Mouse (Mus musculus) gastrocnemius, postnatal 10 days (tissue): ENCODE data around the gene Matn3. TPM values are rescaled to one million over a fixed set of nuclear protein-coding genes. Genes with fewer than 3 reads are reported as not detected.
A peak's percentile ranks its signal among the peaks of the same experiment; 100 is the strongest.

Experiments
- DNase-seq: peaks from one replicate; pipeline ENCODE4 v3.0.0; 2021; ENCODE audit warnings: mixed read lengths
- total RNA-seq, 2 experiments: library from RNA; stranded (reverse); gene quantifications; 2 replicates each; pipeline ENCODE4 v1.2.3; 2021

Matn3 gene
- total RNA-seq, 2 experiments from 2014 or later: 0.54 to 0.92 TPM

DNA sequence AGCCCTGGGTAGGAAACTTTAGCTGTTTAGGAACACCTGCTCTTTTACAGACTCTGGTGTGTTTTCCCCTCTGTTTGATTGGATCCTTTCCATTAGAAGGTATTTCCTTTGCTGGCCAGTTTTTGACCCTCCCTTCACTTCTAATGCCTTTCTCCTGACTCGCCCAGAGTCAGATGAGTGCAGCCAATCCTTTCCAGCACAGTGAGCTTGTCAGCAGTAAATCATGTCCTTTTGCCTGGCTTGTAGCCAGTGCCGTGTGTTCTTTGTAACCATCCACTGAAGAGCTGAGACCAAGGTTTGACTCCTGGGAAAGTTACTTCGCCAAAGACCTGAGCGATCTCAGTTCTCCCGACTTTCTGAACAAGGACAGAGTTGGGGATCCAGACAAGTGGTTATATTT, 12.4 kb upstream of the Matn3 start:
- DNase-seq: peak; percentile 14

GRCm38 (mm10) chr12:8936210-8936609, 11.5 kb upstream of the Matn3 start:
- peak; percentile 26 for DNase-seq

DNA sequence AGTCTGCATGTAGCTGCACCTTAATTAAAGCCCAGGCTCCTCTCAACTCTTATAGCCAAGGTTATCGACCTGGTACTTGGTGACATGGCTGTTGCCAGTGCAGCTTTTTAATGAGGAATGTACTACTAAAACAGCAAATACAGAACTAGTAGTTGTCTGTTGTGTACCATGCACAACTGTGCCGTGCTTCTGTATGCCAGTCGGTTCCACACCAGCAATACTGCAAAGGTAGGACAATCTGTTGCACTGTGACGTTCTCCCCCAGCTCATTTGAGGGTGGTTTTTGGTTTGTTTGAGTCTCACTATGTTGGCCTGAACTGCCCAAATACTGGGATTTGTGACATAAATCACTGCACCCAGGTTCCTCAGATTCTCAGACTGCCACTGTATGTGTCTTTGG, 8.2 kb upstream of the Matn3 start:
- DNase-seq: no peak

- no peak for DNase-seq
Measured at GRCm38 (mm10) chr12:8940011-8941005, 7.4 kb upstream of the Matn3 start.

GRCm38 (mm10) chr12:8941131-8941615, 6.6 kb upstream of the Matn3 start:
- no peak for DNase-seq

DNA sequence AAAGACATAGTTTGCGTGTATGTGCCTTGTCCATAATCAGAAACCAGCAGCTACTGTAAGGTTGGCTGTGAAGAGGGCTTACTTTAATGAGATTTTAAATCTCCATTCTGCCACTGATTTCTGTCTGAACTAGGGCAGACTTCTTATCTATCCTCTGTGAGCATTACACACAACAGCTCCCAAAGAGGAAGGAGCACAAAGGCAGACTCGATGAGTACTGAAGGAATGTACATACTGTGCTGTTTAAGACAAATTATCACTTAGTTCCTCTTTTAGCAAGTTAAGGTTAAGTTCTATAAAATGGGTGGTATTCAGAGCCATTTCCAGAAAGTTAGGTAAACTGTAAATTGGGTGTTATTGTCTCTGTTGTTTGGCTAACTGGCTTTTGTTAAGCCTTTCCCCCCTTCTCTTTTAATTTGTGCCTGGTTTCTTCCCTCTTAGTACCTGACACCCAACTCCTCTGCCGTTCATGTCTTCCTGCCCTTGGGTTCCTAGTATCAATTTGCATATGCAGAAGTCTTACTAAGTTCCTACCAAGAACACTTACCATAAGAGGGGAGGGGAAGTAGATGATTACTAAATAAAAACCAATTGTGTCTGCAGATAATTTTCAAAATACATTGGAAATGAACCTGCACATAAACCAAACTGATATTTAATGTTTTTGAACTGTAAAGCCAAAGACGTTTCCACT, 5.9 kb upstream of the Matn3 start:
- no peak for DNase-seq

DNA sequence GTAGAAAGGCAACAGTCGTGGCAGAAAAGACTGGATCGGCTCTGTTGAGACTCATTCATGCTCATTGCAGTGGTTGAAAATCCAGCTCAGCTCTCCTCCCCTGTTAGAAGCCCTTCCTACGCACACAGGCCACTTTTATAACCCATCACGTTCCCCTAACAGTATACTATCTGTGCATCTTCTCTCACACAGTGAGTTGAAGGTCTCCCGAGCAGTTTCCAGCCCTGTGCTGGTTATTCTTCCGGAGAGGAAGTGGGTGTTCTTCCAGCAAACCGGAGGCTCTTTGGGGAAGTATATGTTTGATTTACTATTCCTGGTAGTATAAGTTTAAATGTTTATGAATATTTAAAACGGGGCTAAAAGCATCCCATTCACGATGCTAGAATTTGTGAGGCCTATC, 566 bp upstream of the Matn3 start:
- no peak for DNase-seq

- DNase-seq: no peak
Measured at GRCm38 (mm10) chr12:8953136-8953535, 5.4 kb downstream of the Matn3 start.

GRCm38 (mm10) chr12:8954161-8954561, 6.4 kb downstream of the Matn3 start:
- no peak for DNase-seq

DNA sequence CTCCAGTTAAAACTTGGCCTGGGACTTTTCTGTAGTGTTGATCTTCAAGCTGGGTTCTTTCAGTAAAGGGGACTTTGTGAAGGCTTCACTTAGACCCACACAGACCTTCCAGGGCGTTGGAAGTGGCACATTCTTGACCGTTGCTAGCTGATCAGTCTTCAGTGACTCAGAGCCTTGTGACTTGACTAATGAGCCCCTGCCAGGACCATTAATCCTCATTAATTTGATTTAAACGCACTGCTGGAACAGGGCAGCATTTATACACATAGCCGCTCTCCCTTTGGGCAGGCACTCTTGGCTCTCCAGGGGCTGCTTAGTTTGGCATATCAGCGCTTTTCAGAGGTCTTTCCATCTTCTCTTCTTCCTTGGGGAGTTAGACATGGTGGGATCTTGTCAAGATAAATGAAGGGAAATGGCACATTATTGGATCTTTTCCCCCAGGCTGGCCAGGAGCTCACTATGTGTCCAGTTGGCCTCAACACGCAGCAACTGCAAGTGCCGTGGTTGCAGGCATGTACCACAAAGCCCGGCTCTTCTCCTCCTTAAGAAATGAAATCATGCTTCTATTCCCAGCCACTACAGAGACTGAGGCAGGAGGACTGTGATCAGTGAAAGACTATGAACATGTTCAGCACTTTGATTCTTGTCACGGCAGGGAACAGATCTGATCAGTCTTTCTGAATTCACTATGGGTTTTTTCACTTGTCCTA, 14.0 kb downstream of the Matn3 start:
- no peak for DNase-seq

- peak; percentile 50 for DNase-seq
Measured at GRCm38 (mm10) chr12:8969828-8970227, 22.1 kb downstream of the Matn3 start.

DNA sequence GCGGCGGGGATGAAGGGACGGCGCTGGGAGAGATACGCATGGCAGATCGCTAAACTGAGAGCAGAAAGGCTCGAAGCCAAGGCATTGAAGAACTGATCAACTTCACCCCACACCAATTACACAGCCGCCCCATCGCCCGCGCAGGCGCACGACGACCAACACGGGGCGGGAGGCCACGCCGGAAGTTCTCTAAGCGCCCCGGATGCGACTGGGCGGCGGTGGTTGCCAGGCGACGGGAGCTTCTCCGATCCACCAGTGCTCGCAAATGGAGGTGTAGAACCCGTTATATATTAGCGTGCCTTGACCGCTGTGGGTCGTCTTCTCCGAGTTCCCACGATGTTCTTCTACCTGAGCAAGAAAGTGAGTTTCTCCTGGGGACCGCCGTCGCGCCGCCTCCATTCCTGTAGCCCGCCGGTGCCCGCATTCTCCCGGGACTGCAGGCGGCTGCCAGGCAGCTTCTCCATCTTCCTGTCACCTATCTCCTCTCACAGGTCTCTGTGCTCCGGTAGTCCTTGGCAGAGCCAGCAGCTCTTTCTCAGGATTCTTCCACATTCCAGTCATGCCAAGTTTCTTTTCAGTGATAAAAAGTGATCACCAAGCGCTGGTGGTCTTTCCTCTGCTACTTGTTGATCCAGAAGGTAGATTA, 26.2 kb downstream of the Matn3 start, which contains the start of gene Wdr35:
Gene Wdr35 (plus strand): TSS at position 73 of the 646 bp plus-strand sequence.
- peak; percentile 92 for DNase-seq

GRCm38 (mm10) chr12:8975076-8975475, 27.3 kb downstream of the Matn3 start:
- no peak for DNase-seq

DNA sequence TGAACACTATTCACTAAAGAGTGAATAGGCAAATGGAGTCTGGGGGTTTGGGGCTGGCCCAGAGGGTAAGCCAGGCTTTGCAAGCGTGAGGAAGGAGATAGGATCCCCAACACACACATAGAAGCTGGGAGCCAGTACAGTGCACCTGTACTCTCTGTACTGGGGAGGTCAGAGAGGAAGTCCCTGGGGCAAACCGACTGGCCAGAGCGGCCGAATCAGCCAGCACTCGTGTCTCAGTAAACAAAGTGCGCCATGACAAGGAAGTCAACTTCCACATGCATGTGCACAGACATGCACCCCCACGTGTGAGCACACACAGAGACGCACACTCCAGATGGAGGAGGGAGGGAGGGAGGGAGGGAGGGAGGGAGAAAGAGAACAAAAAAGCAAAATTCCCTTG, 45.5 kb downstream of the Matn3 start:
- no peak for DNase-seq

- DNase-seq: no peak
Measured at GRCm38 (mm10) chr12:8998318-8998717, 50.6 kb downstream of the Matn3 start.

GRCm38 (mm10) chr12:9002038-9002648, 54.4 kb downstream of the Matn3 start:
- DNase-seq: peak; percentile 36

GRCm38 (mm10) chr12:9007146-9007545, 59.4 kb downstream of the Matn3 start:
- DNase-seq: no peak

DNA sequence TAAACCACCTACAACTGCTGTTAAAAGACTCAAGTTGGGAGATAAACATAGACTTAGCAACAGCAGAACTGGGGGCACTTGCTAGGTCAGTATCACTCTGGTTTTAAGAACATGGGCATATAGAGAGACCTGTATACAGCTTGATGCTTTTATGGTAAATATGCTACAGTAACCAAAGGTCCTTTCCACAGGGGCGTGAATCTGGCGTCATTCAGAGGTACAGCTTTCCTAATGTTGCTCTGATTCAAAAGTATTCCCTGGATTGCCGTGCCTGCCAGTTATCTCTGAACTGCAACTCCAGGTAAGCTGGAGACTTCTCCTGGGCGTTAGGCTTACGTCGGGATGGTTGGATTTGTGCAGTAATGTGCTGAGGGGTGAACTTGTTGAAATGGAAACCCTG, 60.1 kb downstream of the Matn3 start:
- no peak for DNase-seq

DNA sequence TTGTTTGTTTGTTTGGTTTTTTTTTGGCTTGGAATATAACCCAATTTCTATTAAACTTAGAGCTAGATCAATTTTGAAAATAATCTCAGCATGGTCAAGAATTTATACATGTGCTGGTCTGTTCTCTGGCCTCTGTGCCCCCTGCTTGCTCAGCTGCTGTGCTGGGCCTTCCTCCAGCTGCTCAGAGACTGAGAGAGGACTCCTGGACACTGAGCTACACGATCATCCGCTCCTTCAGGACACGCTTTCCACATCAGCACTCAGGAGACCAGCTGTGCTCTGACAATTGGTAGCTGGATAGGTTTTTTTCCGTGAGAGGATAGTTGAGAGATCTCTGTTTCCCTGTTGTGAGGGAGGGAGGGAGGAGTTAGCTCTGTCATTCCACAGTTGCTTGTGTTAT, 62.6 kb downstream of the Matn3 start:
- no peak for DNase-seq

DNA sequence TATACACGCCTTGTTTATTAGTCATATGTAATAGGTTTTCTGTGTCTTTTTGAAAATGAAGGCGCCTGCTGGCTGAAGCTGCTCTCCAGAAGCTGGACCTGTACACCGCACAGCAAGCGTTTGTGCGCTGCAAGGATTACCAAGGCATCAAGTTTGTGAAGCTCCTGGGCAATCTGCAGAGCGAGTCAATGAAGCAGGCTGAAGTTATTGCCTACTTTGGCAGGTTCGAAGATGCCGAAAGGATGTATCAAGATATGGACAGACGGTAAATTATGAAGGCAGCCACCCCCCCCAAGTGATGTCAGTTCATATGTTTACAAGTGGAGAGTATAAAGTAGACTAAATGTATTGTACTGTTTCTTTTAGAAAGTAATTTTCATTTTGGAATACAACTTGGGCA, 68.6 kb downstream of the Matn3 start:
- no peak for DNase-seq

- DNase-seq: no peak
Measured at GRCm38 (mm10) chr12:9020431-9020830, 72.7 kb downstream of the Matn3 start.

DNA sequence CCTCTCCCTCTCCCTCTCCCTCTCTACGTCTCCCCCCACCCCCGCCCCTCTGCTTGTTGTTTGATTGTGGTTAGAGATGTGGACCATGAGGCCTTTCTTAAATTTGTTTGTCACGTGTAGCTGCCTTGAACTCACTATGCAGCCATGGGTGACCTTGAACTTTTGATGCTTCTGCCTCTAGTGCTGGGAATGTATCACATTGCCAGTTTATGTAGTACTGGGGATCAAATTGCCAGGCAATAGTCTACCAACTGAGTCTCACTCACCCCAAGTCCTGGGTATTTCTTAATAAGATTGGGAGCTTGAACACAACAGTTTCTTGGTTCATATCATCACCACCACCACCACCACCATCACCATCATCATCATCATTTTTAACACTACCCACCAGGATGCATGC, 73.3 kb downstream of the Matn3 start:
- no peak for DNase-seq
